Mouse (Mus musculus) c-Kit-positive CD71-positive TER-119-negative erythroid progenitor cells, embryonic 14.5 days (primary cell): ENCODE results near the gene H2-K1.

ENCODE experiments used
- DNase-seq: peaks from one replicate; pipeline ENCODE4 v3.0.0-alpha.2; 2013; ENCODE audit warnings: low read depth

Gene H2-K1

DNA sequence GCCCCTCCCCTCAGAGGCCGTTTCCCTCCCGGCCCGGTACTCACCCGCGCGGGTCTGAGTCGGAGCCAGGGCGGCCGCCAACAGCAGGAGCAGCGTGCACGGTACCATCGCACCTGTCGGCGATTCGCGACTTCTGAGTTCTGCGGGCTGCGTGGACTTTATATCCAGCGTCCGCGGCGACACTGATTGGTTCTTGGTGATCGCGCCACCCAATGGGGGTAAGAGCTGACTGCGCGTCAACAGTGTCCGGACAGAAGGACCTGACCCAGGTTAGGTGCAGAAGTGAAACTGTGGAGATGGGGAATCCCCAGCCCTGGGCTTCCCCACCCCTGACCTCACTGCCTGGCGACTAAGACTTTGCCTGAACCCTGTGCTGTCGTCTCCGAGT lies at the start of gene H2-K1:
TSS of gene H2-K1 (minus strand) at position 198 of the 388 bp plus-strand sequence.
- peak; percentile 71 for DNase-seq

DNA sequence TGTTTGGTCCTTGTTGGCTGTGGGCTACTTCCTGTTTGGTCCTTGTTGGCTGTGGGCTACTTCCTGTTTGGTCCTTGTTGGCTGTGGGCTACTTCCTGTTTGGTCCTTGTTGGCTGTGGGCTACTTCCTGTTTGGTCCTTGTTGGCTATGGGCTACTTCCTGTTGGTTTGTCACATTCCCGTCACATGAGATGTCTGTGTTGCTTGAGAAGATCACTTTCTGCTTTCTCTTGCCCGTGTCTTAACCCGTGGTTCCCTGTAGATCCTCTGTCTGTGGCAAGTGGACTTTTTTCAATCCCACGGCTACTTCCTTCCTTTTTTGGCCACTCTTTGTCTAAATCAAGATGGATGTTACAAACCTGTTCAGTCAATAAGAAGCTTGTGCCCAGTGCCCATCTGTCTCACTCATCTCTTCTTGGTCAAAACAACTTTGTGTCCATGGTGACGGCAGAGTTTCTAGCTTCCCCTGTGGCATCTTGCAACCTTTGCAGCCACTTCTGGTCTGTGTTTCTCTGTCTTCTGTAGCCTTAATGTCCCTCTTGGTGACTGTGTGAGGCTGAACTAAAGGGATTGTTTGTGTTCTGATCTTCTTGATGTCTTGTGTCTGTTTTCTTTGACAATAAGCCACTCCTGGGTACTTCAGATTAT lies 47.4 kb upstream of the H2-K1 start:
- no peak for DNase-seq

- no peak for DNase-seq
Observed at GRCm38 (mm10) chr17:34045941-34046340, 45.8 kb upstream of the H2-K1 start.

DNA sequence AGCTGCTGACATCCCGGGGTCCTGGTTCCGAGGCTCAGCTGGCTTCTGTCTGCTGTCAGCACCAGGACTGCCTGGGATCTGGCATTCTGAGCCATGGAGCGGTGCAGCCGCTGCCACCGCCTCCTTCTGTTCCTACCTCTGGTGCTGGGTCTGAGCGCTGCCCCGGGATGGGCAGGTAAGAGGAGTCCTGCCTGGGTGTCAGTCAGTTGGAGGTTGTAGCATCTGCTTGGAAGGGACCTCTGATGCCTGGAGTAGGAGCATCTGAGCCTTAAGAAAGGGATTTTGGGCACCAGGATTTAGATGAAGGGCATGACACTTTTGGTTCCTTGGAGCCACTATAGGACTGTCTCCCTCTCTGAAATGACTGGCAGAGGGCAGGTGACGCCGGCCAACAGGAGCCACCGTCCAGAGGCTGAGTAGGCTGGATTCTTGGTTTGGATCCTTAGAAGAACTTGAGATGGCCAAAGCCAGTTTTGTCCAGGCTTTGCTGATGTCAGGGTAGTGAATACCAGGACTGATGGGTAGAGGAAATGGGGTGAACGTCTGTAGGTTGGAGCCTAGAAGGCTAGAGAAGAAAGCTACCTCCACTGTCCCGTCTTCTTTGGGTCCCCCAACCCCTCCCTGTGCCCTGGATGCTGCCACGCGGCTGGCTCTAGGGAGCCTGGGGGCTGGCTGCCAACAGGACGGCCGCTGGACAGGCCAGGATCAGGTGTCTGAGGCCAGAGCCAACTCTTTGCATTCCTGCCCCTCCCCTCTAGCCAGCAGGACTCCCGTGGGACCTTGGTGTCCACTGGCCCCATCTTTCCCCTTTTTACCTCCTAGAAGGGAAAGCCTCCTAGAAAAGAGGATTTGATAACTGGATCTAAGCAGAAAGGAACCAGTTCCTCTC lies 39.7 kb upstream of the H2-K1 start:
- DNase-seq = no peak

DNA sequence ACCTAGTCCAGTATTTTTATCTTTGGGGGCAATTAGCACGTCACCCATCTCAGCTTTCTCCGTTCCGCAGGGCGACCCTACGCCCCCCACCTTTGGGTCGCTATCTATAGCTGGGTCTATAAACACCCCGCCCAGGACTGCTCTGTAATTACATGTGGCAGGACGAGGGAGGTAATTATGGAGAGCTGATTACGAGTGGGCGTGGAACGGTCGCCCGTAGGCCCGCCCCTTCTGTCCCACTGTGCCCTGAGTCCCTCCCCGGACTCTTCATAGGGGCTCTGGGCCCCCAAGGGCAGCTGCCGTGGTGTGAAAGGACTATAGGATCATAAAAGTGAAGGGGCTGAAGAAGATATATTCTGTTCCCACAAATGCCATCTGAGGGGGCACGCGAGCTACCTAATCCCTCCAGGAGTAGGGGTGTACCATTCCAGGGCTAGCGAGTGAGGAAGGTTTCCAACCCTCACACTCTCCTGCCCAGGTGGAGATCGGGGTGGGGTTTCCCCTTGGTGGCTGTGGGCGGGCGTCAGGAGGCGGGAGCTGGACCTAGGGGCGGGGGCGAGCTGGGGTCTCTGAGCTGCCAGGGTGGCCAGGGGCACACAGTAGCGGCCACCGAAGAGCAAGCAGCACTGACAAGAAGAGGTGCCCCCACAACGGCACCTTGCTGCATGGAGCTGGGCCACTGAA lies 38.9 kb upstream of the H2-K1 start, which contains the start of gene Col11a2:
TSS of gene Col11a2 (plus strand) at position 560 of the 684 bp plus-strand sequence.
- DNase-seq = no peak

DNA sequence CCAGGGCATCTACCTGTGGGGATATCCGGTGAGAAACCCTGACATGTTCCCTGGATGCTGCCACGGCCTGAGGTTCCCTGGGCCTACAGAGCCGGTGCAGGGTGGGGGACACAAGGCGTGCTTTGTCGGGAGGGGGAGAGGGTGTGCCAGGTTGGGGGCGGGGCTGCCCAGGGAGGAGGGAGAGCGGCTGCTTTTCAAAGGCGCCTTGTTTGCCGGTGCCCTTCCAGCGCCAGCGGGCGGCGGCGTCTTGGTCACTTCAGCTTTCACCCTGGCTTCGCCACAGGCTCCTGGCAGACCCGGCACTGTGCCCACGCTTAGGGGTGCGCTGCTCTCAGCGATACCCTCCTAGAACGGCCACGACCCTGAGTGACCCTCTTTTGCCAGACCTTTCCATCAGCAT lies 38.3 kb upstream of the H2-K1 start:
- no peak for DNase-seq

GRCm38 (mm10) chr17:34037241-34037640 lies 37.1 kb upstream of the H2-K1 start:
- no peak for DNase-seq

DNA sequence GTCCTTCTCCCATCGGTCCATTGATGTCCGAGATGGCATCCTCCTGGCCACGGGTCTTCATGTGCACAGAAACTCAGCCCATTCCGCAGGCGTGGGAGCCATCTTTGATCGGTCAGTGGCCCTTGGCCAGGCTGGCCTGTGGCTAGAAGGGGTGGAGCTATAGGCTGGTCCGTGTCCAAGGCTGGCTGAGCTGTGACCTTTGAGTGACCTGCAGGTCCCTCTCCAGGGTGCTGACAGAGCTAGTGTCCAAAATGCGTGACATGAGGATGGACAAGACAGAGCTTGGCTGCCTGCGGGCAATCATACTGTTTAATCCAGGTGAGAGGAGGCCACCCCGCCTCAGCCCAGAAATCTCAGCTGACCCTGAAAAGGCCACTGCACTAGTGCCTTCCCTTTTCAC lies 36.5 kb upstream of the H2-K1 start:
- no peak for DNase-seq

GRCm38 (mm10) chr17:34035517-34035916 lies 35.4 kb upstream of the H2-K1 start:
- no peak for DNase-seq

DNA sequence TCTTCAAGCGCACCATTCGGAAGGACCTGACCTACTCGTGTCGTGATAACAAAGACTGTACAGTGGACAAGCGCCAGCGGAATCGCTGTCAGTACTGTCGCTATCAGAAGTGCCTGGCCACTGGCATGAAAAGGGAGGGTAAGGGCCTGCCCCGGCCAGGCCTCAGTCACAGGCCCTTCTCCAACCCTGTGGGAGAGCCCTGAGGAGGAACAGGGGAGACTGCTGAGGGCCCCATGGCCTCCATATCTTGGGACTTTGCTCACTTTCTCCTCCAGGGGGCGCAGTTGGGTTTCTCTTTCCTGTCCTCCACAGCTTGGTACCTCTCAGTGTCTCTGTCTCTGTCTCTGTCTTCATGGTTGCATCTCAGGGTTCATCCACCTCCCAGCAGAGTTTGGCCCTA lies 33.9 kb upstream of the H2-K1 start:
- DNase-seq = peak; percentile 81

GRCm38 (mm10) chr17:34033441-34033840 lies 33.3 kb upstream of the H2-K1 start:
- DNase-seq = no peak

- no peak for DNase-seq
Observed at GRCm38 (mm10) chr17:34032806-34033205, 32.7 kb upstream of the H2-K1 start.

DNA sequence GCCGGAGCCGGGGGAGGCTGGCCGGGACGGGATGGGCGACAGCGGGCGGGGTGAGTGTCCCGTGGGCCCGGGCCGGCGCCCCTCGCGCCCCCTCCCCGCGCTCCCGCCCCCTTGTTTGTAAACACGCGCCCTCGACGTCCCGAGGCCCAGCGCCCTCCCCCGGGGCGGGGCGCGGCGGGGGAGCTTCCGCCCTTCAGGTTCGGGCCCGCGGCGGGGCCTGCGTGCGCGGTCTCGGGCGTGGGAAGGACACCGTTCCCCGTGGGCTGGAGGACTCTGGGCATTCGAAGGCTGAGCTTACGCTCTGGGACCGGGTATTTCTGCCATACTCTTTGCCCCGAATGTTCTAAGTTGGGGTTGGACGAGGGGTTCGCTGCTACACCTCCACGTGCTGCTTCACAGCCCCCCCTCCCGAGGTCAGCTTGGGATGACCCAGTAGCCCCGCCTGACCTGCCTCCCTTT lies 32.1 kb upstream of the H2-K1 start:
- DNase-seq = no peak

DNA sequence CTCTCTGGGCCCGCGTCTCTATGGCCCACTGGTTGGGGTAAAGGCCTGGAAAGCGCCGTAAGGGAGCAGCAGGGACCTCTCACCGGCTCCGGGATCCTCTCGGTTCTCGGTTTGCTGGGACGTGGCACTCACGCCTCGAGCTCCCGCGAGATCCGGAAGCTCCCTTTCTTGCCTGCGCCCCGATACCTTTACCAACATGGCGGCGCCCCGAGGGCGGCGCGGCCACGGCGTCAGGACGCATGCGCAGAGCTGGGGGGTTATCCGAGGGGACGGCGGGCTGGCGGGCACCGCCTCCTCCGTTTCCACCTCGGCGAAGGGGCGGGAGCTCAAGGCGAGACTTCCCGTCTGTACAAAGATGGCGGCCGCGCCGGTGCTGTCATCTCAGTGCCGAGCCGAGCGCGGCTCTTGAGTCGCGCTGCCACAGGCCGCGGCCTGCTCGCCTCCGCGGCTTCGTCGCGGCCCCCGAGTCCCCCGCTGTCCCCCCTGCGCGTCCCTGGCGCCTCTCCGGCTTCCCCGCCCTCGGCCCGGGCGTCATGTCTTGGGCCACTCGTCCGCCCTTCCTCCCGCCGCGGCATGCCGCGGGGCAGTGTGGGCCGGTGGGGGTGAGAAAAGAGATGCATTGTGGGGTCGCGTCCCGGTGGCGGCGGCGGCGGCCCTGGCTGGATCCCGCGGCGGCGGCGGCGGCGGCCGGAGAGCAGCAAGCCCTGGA lies 31.5 kb upstream of the H2-K1 start, which contains the start of the genes Slc39a7 and Rxrb:
TSS of gene Slc39a7 (minus strand) at position 218 of the 709 bp plus-strand sequence.
TSS of gene Rxrb (plus strand) at position 348 of the 709 bp plus-strand sequence.
- peak; percentile 97 for DNase-seq

DNA sequence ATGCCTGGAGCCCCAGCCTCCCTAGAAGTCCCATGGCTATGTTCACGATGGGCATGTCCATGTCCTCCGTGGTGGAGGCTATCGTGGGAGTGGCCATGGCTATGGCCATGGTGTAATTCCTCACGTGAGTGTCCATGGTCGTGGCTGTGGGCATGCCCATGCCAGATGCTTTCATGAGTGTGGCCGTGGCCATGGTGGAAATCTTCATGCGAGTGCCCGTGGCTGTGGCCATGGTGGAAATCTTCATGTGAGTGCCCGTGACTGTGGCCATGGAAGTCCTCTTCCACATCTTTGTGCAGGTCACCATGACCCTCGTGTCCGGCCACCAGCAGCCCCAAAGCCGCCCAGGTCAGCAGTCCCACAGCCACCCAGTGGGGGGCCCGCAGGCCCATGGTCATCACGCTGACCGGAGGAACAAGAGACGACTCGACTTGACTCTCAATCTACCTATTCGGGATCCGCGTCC lies 30.7 kb upstream of the H2-K1 start:
- DNase-seq = no peak

- no peak for DNase-seq
Observed at GRCm38 (mm10) chr17:34029890-34030595, 29.9 kb upstream of the H2-K1 start.

- DNase-seq = no peak
Observed at GRCm38 (mm10) chr17:34029150-34029889, 29.2 kb upstream of the H2-K1 start.

- no peak for DNase-seq
Observed at GRCm38 (mm10) chr17:34028501-34029149, 28.5 kb upstream of the H2-K1 start.

DNA sequence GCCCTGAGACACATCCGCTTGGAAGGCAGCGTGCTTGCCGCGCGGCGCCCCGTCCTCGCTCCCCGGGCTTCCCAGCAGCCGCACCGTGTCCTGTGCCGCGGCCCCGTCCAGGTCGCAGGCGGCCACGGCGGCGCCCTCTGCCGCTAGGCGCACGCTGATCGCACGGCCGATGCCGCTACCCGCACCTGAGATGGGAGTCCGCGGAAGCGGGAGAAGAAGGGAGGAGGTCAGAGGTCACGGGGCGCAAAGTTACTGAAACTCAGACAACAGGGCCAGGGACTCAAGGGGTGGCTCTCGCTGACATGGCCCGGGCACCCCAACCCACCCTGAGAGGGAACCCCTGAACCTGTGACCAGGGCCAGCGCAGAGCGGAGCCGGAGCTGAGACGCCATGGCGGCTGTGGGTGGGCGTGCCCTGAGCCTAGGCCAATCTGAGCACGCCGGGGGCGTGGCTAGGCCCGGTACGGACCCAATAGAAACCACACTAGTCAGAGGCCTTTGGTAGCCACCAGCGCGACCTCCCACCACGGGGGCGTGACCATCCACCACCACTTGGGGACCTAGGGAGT lies 27.6 kb upstream of the H2-K1 start, which contains the start of gene H2-Ke6:
TSS of gene H2-Ke6 (minus strand) at position 405 of the 568 bp plus-strand sequence.
- DNase-seq = peak; percentile 87
